Mouse (Mus musculus) liver, embryonic 14.5 days (tissue): ENCODE results near the gene E130114P18Rik. TPM values are rescaled to one million over a fixed set of nuclear protein-coding genes. Genes with fewer than 3 reads are reported as not detected.

Experiments used
- ATAC-seq: fragments of 200-750 bp; cut with Nextera tagmentation; 2 replicates; pipeline ENCODE4 v1.8.0; 2017; ENCODE audit warnings: moderate number of reproducible peaks, mild to moderate bottlenecking, moderate library complexity; ENCODE audit not compliant: insufficient read depth
- DNase-seq, 3 experiments: peaks; one replicate each; pipeline ENCODE4 v3.0.0-alpha.2; 2012 to 2013; ENCODE audit warnings: low read depth in 3 of 3, low spot score in 3 of 3
- H3K27ac ChIP-seq: fragments of 300-500 bp; sonication (generic); 2 replicates; pipeline ENCODE4 v1.5.1; 2014; ENCODE audit warnings: moderate library complexity, mild to moderate bottlenecking, control low read depth, inconsistent platforms
- H3K27me3 ChIP-seq: fragments of 300-500 bp; sonication (generic); 2 replicates; pipeline ENCODE4 v1.6.1; 2014; ENCODE audit warnings: mild to moderate bottlenecking, low read length, moderate library complexity; ENCODE audit not compliant: control insufficient read depth, insufficient read depth
- H3K36me3 ChIP-seq: fragments of 300-500 bp; sonication (generic); replicated peaks from 2 replicates; pipeline ENCODE4 v1.6.1; 2014; ENCODE audit warnings: low read depth; ENCODE audit not compliant: control insufficient read depth, insufficient read depth
- H3K4me1 ChIP-seq, 2 experiments: fragments of 200-500 bp in 1 of 2; fragments of 300-500 bp in 1 of 2; sonication (generic) in 1 of 2; replicated peaks; 2 replicates each; pipeline ENCODE4 v1.6.1; 2012 to 2014; ENCODE audit warnings: antibody characterized with exemption in 1 of 2, inconsistent platforms in 1 of 2, low read length in 1 of 2; ENCODE audit not compliant: control insufficient read depth in 2 of 2, insufficient read depth in 2 of 2
- H3K4me2 ChIP-seq: fragments of 300-500 bp; sonication (generic); 2 replicates; pipeline ENCODE4 v1.6.1; 2014; ENCODE audit warnings: low read depth, mild to moderate bottlenecking, control low read depth, moderate library complexity
- H3K4me3 ChIP-seq, 2 experiments: fragments of 200-500 bp in 1 of 2; fragments of 300-500 bp in 1 of 2; sonication (generic) in 1 of 2; 2 replicates each; pipeline ENCODE4 v1.5.1; 2012 to 2014; ENCODE audit warnings: low read depth in 2 of 2, low read length in 2 of 2, mild to moderate bottlenecking in 2 of 2, control low read depth in 1 of 2, inconsistent platforms in 1 of 2, moderate library complexity in 1 of 2; ENCODE audit not compliant: insufficient read depth in 1 of 2
- H3K9ac ChIP-seq: fragments of 300-500 bp; sonication (generic); replicated peaks from 2 replicates; pipeline ENCODE4 v1.6.1; 2014; ENCODE audit warnings: mild to moderate bottlenecking, control low read depth, moderate library complexity
- H3K9me3 ChIP-seq: fragments of 300-500 bp; sonication (generic); 2 replicates; pipeline ENCODE4 v1.6.1; 2016; ENCODE audit warnings: low read length, mixed read lengths; ENCODE audit not compliant: control insufficient read depth
- CTCF ChIP-seq: IDR thresholded peaks from 2 replicates; pipeline ENCODE4 v1.5.1; 2016; ENCODE audit warnings: antibody characterized with exemption, low read depth, control low read depth
- EP300 ChIP-seq: IDR thresholded peaks from 2 replicates; pipeline ENCODE4 v1.6.1; 2016; ENCODE audit warnings: antibody characterized with exemption, low read depth
- WGBS: fragments of 180-500 bp; shearing (Covaris S2); extraction: QIAGEN DNeasy Blood & Tissue Kit; methylation state at CpG from one replicate; pipeline ENCODE4 v1.1.7; 2014; ENCODE audit not compliant: insufficient replicate concordance; 5-methylcytosine and 5-hydroxymethylcytosine counted together
- polyA plus RNA-seq, 2 experiments: library from polyadenylated mRNA; depleted of rRNA in 1 of 2; stranded (reverse) in 1 of 2; unstranded in 1 of 2; fragments of >200 nt; fragmentation: Nextera tagmentation in 1 of 2; extraction: Ambion mirVana in 1 of 2; gene quantifications; 2 replicates each; pipeline versions ENCODE4 v1.2.1 to v1.2.3; 2012 to 2014

The E130114P18Rik gene
- polyA plus RNA-seq, 2 experiments = not detected

- DNase-seq (no peak), ATAC-seq (no peak)
- no peaks in the 10 kb centered on the region; a peak in 1 of 4 replicates for H3K4me1 ChIP-seq
- no peaks in the 10 kb centered on the region for H3K9me3 ChIP-seq
- WGBS = 39% methylated on average over 15 of the region's 15 CpGs
- no peaks in the 10 kb centered on the region; the same call in 1 of the 2 replicates for H3K27me3 ChIP-seq
- no peak overlapping the region for H3K9ac ChIP-seq
- H3K36me3 ChIP-seq = no peaks in the 10 kb centered on the region
- no peak overlapping the region for H3K4me3 ChIP-seq
- no peak overlapping the region for H3K27ac ChIP-seq
- H3K4me2 ChIP-seq = no peak overlapping the region
- TF ChIP-seq EP300 (no peak), CTCF (no peak)
Measured at GRCm38 (mm10) chr4:97618668-97619373, 159.1 kb downstream of the E130114P18Rik start.

GRCm38 (mm10) chr4:97615031-97615430 is 162.8 kb downstream of the E130114P18Rik start:
- 0 out of 2 replicates have a peak, but pooled peaks have one; percentile 5 for ATAC-seq

DNA sequence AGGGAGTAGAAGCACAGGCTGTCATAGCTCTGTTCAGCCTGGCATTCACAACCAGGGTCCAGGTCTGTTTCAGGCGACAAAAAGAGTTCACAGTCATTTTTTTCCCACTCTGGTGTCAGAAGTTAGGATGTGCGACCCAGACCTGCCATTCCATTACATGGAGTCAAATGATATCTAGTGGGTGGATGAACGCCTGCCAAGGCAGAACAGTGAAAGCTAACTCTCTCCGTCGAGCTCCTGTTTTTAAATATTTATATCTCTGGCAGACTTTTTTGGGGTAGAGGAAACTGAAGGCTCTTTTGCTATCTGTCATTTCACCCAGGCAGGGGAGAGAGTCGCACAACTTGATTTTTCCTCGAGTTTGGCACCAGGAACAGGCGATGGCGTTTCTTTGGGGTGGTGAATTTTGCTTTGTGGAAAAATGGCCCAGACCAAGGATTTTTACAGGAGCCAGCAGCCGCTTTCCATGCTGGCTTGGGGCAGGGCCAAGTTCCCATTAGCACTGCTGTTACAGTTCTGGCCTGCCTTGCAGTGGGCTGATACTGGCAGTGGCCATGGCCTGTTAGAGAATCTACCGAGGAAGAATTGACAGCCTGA is 166.5 kb downstream of the E130114P18Rik start:
- TF ChIP-seq CTCF = no peak
- no peak for TF ChIP-seq EP300
- ATAC-seq = no peak

More at GRCm38 (mm10) chr4:97615031-97615430, 162.8 kb downstream of the E130114P18Rik start:
- no peak for DNase-seq
- TF ChIP-seq EP300 (no peak), CTCF (no peak)
- no peaks in the 10 kb centered on the region; a peak in 1 of 4 replicates for H3K4me1 ChIP-seq
- H3K4me3 ChIP-seq = no peak overlapping the region
- H3K9me3 ChIP-seq = no peaks in the 10 kb centered on the region
- no peak overlapping the region for H3K9ac ChIP-seq
- no peaks in the 10 kb centered on the region; the same call in 1 of the 2 replicates for H3K27me3 ChIP-seq
- no peak overlapping the region for H3K4me2 ChIP-seq
- H3K27ac ChIP-seq = no peak overlapping the region
- H3K36me3 ChIP-seq = no peaks in the 10 kb centered on the region
- WGBS = 43% methylated on average over 3 of the region's 3 CpGs

DNA sequence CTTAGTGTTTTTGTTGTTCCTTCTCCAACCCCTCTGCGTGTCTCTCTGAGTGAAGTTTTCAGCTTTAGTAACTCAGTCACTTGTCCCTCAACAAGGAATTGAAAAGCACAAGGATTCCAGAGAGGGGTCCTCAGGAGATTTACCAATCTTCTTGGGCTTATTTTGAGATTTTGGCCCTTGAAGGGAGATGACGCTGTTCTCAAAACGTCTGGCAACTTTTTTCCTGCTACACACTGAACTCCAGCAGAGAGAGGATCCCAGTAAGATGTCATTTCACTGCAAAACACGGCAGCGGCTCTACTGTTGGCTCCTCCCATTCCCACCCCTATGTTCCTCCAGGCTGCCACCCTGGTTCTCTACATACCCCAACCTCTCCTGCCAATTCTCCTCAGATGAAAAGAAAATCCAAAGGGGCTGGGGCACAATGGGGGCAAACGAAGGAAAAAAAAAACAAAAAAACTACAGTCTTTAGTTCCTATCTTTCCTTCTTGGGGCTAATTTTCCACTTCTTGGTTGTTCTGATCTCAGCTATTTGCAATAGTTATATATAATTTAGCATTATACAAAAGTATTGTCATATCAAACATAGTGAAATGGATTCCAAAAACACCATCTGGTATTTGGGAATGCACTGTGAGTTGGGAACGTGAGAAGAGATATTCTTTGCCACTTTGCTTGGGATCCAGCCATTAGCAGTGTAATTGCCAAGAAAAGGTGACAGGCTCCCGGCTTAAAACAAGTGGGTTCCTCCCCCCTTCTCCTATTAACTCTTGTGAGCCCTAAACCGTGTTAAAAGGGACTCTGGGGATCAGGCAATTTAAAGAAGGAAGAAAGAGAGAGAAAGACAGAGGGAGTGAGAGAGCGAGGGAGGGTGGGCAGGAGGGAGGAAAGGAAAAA is 167.8 kb downstream of the E130114P18Rik start:
- no peak overlapping the region for H3K27ac ChIP-seq
- H3K9ac ChIP-seq = no peak overlapping the region
- ATAC-seq (no peak), DNase-seq (no peak)
- H3K4me2 ChIP-seq = no peak overlapping the region
- H3K4me3 ChIP-seq = no peak overlapping the region
- 35% methylated on average over 10 of the region's 10 CpGs for whole genome bisulfite sequencing
- no peaks in the 10 kb centered on the region for H3K36me3 ChIP-seq
- no peak for TF ChIP-seq CTCF
- no peak for TF ChIP-seq EP300
- H3K27me3 ChIP-seq = no peaks in the 10 kb centered on the region
- peaks cover 0 to 2% of the 10 kb centered on the region in 2 experiments; a peak in 1 of 4 replicates for H3K4me1 ChIP-seq
- no peaks in the 10 kb centered on the region for H3K9me3 ChIP-seq

More for the DNA sequence above, 166.5 kb downstream of the E130114P18Rik start:
- H3K4me2 ChIP-seq = no peak overlapping the region
- no peaks in the 10 kb centered on the region for H3K9me3 ChIP-seq
- WGBS = 61% methylated on average over 11 of the region's 11 CpGs
- no peak overlapping the region for H3K9ac ChIP-seq
- DNase-seq = no peak
- H3K4me3 ChIP-seq = no peak overlapping the region
- H3K4me1 ChIP-seq = peaks cover 0 to 2% of the 10 kb centered on the region in 2 experiments; a peak in 2 of 4 replicates
- H3K27ac ChIP-seq = no peak overlapping the region
- H3K36me3 ChIP-seq = no peaks in the 10 kb centered on the region
- H3K27me3 ChIP-seq = no peaks in the 10 kb centered on the region
